Mouse (Mus musculus): ENCODE measurements around the gene Nt5dc2. TPM values are rescaled to one million over a fixed set of nuclear protein-coding genes. Genes with fewer than 3 reads are reported as not detected.

The Nt5dc2 gene
- total and polyA plus RNA-seq, 2 experiments = 3.0 to 17.5 TPM

- H3K79me2 ChIP-seq (ENCODE audit: control insufficient read depth, insufficient read depth, low read length) = no peaks in the 10 kb centered on the region
- no peak overlapping the region for H3K27ac ChIP-seq (replicated peaks; ENCODE audit: insufficient read depth, low read depth, low read length)
- no peak overlapping the region for H3K4me3 ChIP-seq (ENCODE audit: insufficient read depth, low read depth, low read length)
- no peaks in the 10 kb centered on the region for H3K27me3 ChIP-seq (ENCODE audit: control insufficient read depth, insufficient read depth, low read length)
- H3K36me3 ChIP-seq (ENCODE audit: control insufficient read depth, insufficient read depth, low read length) = no peaks in the 10 kb centered on the region
- WGBS = 83% methylated on average over 9 of the region's 9 CpGs
- H3K9ac ChIP-seq (ENCODE audit: low read depth, low read length) = no peak overlapping the region
- DNase-seq (ENCODE audit: extremely low read depth, low read depth, low spot score) = no peak
- no peak for TF ChIP-seq CTCF (IDR thresholded peaks at IDR 0.05; ENCODE audit: low read depth, low read length)
- no peak for TF ChIP-seq POLR2A (IDR thresholded peaks at IDR 0.05; ENCODE audit: extremely low read depth, insufficient read depth, low read length)
- H3K4me1 ChIP-seq (ENCODE audit: control insufficient read depth, insufficient read depth, low read length) = no peaks in the 10 kb centered on the region
Observed at GRCm38 (mm10) chr14:31138897-31139429, 8.1 kb downstream of the Nt5dc2 start.

GRCm38 (mm10) chr14:31139666-31140065, 8.8 kb downstream of the Nt5dc2 start:
- DNase-seq (ENCODE audit: extremely low read depth, low read depth, low spot score) = no peak
- H3K36me3 ChIP-seq (ENCODE audit: control insufficient read depth, insufficient read depth, low read length) = no peaks in the 10 kb centered on the region
- no peak overlapping the region for H3K27ac ChIP-seq (replicated peaks; ENCODE audit: insufficient read depth, low read depth, low read length)
- H3K27me3 ChIP-seq (ENCODE audit: control insufficient read depth, insufficient read depth, low read length) = no peaks in the 10 kb centered on the region
- TF ChIP-seq CTCF (IDR thresholded peaks at IDR 0.05; ENCODE audit: low read depth, low read length) (no peak), POLR2A (IDR thresholded peaks at IDR 0.05; ENCODE audit: extremely low read depth, insufficient read depth, low read length) (no peak)
- H3K9ac ChIP-seq (ENCODE audit: low read depth, low read length) = no peak overlapping the region
- no peaks in the 10 kb centered on the region for H3K4me1 ChIP-seq (ENCODE audit: control insufficient read depth, insufficient read depth, low read length)
- no peak overlapping the region for H3K4me3 ChIP-seq (ENCODE audit: insufficient read depth, low read depth, low read length)
- H3K79me2 ChIP-seq (ENCODE audit: control insufficient read depth, insufficient read depth, low read length) = no peaks in the 10 kb centered on the region
- WGBS = 77% methylated on average over 12 of the region's 12 CpGs

GRCm38 (mm10) chr14:31140141-31140540, 9.3 kb downstream of the Nt5dc2 start:
- Histone ChIP-seq H3K9ac (ENCODE audit: low read depth, low read length) (no peak overlapping the region), H3K4me1 (ENCODE audit: control insufficient read depth, insufficient read depth, low read length) (no peaks in the 10 kb centered on the region), H3K79me2 (ENCODE audit: control insufficient read depth, insufficient read depth, low read length) (no peaks in the 10 kb centered on the region), H3K36me3 (ENCODE audit: control insufficient read depth, insufficient read depth, low read length) (no peaks in the 10 kb centered on the region), H3K4me3 (ENCODE audit: insufficient read depth, low read depth, low read length) (no peak overlapping the region), H3K27ac (replicated peaks; ENCODE audit: insufficient read depth, low read depth, low read length) (no peak overlapping the region), H3K27me3 (ENCODE audit: control insufficient read depth, insufficient read depth, low read length) (no peaks in the 10 kb centered on the region)
- WGBS = 82% methylated on average over 15 of the region's 15 CpGs
- no peak for DNase-seq (ENCODE audit: extremely low read depth, low read depth, low spot score)
- TF ChIP-seq CTCF (IDR thresholded peaks at IDR 0.05; ENCODE audit: low read depth, low read length) = no peak
- TF ChIP-seq POLR2A (IDR thresholded peaks at IDR 0.05; ENCODE audit: extremely low read depth, insufficient read depth, low read length) = no peak

- TF ChIP-seq POLR2A (IDR thresholded peaks at IDR 0.05; ENCODE audit: extremely low read depth, insufficient read depth, low read length) = no peak
- no peak for TF ChIP-seq CTCF (IDR thresholded peaks at IDR 0.05; ENCODE audit: low read depth, low read length)
- Histone ChIP-seq H3K27me3 (ENCODE audit: control insufficient read depth, insufficient read depth, low read length) (no peaks in the 10 kb centered on the region), H3K79me2 (ENCODE audit: control insufficient read depth, insufficient read depth, low read length) (no peaks in the 10 kb centered on the region), H3K4me3 (ENCODE audit: insufficient read depth, low read depth, low read length) (no peak overlapping the region), H3K36me3 (ENCODE audit: control insufficient read depth, insufficient read depth, low read length) (no peaks in the 10 kb centered on the region), H3K27ac (replicated peaks; ENCODE audit: insufficient read depth, low read depth, low read length) (no peak overlapping the region), H3K9ac (ENCODE audit: low read depth, low read length) (no peak overlapping the region), H3K4me1 (ENCODE audit: control insufficient read depth, insufficient read depth, low read length) (no peaks in the 10 kb centered on the region)
- 95% methylated on average over 14 of the region's 14 CpGs for WGBS
- no peak for DNase-seq (ENCODE audit: extremely low read depth, low read depth, low spot score)
Observed at GRCm38 (mm10) chr14:31141011-31141410, 10.2 kb downstream of the Nt5dc2 start.

GRCm38 (mm10) chr14:31145694-31146093, 14.8 kb downstream of the Nt5dc2 start:
- TF ChIP-seq CTCF (IDR thresholded peaks at IDR 0.05; ENCODE audit: low read depth, low read length) = no peak
- no peak for TF ChIP-seq POLR2A (IDR thresholded peaks at IDR 0.05; ENCODE audit: extremely low read depth, insufficient read depth, low read length)
- no peak overlapping the region for H3K27ac ChIP-seq (replicated peaks; ENCODE audit: insufficient read depth, low read depth, low read length)
- no peaks in the 10 kb centered on the region for H3K4me1 ChIP-seq (ENCODE audit: control insufficient read depth, insufficient read depth, low read length)

More at GRCm38 (mm10) chr14:31145694-31146093, 14.8 kb downstream of the Nt5dc2 start:
- Histone ChIP-seq H3K79me2 (ENCODE audit: control insufficient read depth, insufficient read depth, low read length) (no peaks in the 10 kb centered on the region), H3K36me3 (ENCODE audit: control insufficient read depth, insufficient read depth, low read length) (no peaks in the 10 kb centered on the region), H3K9ac (ENCODE audit: low read depth, low read length) (no peak overlapping the region), H3K4me3 (ENCODE audit: insufficient read depth, low read depth, low read length) (no peak overlapping the region), H3K27me3 (ENCODE audit: control insufficient read depth, insufficient read depth, low read length) (no peaks in the 10 kb centered on the region)
- DNase-seq (ENCODE audit: extremely low read depth, low read depth, low spot score) = no peak
- 92% methylated on average over 11 of the region's 11 CpGs for whole genome bisulfite sequencing
